Mouse (Mus musculus) layer of hippocampus, adult 9-11 months (tissue): ENCODE results near the gene Doxl2.

Experiments used
- DNase-seq: peaks from one replicate; pipeline ENCODE4 v3.0.0; 2022

Doxl2 gene

GRCm38 (mm10) chr6:49011191-49011590 lies 36.4 kb downstream of the Doxl2 start:
- DNase-seq = no peak

DNA sequence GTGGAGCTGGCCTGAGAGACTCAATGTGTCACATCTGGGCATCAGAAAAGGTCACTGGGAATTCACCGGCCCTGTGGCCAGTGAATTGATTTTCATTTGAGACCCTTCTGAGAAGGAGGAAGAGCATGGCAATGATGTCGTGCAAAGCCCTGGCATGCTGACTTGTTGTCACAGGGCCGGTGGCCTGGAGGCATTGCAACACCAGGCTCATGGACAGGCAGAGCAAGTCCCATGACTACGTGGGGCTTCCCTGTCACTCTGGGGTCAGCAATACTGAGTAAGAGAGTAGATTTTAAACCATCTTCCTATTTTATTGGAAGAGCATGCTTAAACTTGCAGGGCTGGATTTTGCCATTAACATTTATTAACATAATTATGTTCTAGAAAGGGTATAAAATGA lies 38.3 kb downstream of the Doxl2 start:
- peak; percentile 46 for DNase-seq

GRCm38 (mm10) chr6:49013458-49013857 lies 38.7 kb downstream of the Doxl2 start:
- no peak for DNase-seq

DNA sequence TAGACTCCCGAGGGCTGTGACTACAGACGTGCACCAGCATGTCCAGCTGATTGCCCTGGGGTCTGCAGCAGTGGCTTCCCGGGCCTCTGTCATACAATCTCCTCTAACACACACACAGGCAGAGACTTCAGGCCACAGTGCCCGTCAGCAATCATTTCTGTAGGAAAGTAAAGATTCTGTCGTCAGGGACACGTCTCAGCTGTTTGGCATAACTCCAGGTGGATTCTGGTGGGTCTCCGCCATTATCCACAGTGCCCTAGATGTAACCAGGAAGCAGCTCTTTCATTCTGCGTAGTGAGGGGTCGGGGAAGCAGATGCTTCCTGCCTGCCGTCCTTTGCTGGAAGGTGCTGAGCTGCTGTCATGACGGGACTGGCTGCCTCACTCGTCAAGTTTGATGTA lies 42.4 kb downstream of the Doxl2 start:
- DNase-seq = no peak

DNA sequence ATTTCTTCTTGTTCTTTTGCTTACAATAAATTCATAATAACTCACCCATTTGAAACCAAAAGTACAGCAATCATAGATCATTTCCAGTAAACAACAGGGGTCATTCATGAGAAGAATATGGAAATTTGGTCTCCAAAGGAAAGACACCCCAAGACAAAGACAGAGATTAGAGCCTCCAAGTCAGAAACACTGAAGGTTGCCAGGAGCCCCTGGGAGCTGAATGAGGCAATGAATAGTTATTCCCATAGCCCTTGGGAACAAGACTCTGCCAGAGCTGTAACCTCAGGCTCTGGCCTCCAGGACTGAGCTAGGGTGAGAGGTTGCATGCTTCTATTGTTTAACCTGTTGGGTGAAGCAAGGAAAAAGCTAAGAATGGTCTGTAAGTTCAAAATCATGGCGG lies 44.6 kb downstream of the Doxl2 start:
- DNase-seq = no peak

GRCm38 (mm10) chr6:49021141-49022012 lies 46.6 kb downstream of the Doxl2 start:
- peak; percentile 89 for DNase-seq

- no peak for DNase-seq
Measured at GRCm38 (mm10) chr6:49022384-49022783, 47.6 kb downstream of the Doxl2 start.

- no peak for DNase-seq
Measured at GRCm38 (mm10) chr6:49023315-49023714, 48.6 kb downstream of the Doxl2 start.

DNA sequence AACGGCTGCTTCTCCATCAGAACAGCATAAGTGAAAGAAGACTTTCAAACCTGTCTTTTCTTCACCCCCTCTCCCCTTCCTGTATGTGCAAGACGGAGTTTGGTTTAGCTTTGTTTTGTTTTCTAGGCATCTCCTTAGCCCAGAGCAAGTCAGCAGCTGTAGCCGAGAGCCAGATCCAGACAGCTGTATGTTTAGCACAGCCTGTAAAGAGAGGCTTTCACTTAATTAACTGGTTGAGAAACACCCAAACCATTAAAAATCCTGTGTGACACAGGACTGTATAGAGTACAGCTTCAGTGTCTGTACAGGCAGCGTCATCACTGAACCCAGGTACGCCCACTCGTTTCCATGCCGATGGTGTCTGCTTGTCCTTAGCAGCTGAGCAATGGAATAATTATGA lies 50.5 kb downstream of the Doxl2 start:
- no peak for DNase-seq

DNA sequence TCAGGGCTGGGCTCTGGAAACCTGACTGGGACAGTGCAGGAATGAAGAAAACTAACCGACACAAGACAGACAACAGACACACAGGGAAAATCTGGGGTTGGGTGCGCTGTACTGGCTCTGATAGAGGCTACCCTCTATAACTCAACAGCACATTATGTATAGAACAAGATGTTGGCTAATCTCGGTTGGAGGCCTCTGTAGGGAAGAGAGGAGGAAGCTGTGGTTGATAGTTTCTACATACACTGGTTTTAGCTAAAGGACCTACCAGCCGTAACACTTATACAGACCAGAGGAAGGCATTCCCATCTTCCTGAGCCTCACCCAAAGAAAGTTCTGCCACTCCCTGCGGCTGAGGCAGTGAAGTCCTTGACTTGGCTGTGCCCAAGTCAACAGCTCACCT lies 51.7 kb downstream of the Doxl2 start:
- DNase-seq = no peak

- no peak for DNase-seq
Measured at GRCm38 (mm10) chr6:49028019-49028418, 53.3 kb downstream of the Doxl2 start.
